Mouse (Mus musculus): ENCODE measurements at regions not wholly inside any gene's neighbourhood (a gene's known extent, or its start where the extent isn't known, plus 50 kb on each side); places are given as distances from the start of the nearest gene placed in this dataset.

- H3K4me3 ChIP-seq (ENCODE audit: low read depth, low read length) = no peak overlapping the region
- DNase-seq (ENCODE audit: low spot score) (no peak), ATAC-seq (replicated peaks; ENCODE audit: insufficient number of reproducible peaks, low FRiP score, low TSS enrichment, low read depth) (no peak)
- H3K4me2 ChIP-seq (ENCODE audit: low read depth, low read length) = no peak overlapping the region
- 80% methylated on average over 10 of the region's 10 CpGs for WGBS
- no peaks in the 10 kb centered on the region for H3K9me3 ChIP-seq (replicated peaks; ENCODE audit: control insufficient read depth, low read length)
- H3K4me1 ChIP-seq (ENCODE audit: control insufficient read depth, insufficient read depth, low read length) = no peaks in the 10 kb centered on the region
- H3K9ac ChIP-seq (replicated peaks; ENCODE audit: low read length) = no peak overlapping the region
- no peak overlapping the region for H3K27ac ChIP-seq (replicated peaks; ENCODE audit: low read depth, low read length)
- H3K27me3 ChIP-seq (ENCODE audit: control insufficient read depth, insufficient read depth, low read length) = no peaks in the 10 kb centered on the region
- no peaks in the 10 kb centered on the region for H3K36me3 ChIP-seq (replicated peaks; ENCODE audit: control insufficient read depth, insufficient read depth, low read depth, low read length)
Measured at GRCm38 (mm10) chr11:55974224-55974875, 66.5 kb downstream of the Nmur2 start.

GRCm38 (mm10) chr11:55966580-55966979 is 74.2 kb downstream of the Nmur2 start:
- Histone ChIP-seq H3K4me2 (ENCODE audit: low read depth, low read length) (no peak overlapping the region), H3K36me3 (replicated peaks; ENCODE audit: control insufficient read depth, insufficient read depth, low read depth, low read length) (no peaks in the 10 kb centered on the region), H3K27me3 (ENCODE audit: control insufficient read depth, insufficient read depth, low read length) (no peaks in the 10 kb centered on the region), H3K27ac (replicated peaks; ENCODE audit: low read depth, low read length) (no peak overlapping the region), H3K9ac (replicated peaks; ENCODE audit: low read length) (no peak overlapping the region), H3K4me3 (ENCODE audit: low read depth, low read length) (no peak overlapping the region), H3K4me1 (ENCODE audit: control insufficient read depth, insufficient read depth, low read length) (no peaks in the 10 kb centered on the region), H3K9me3 (replicated peaks; ENCODE audit: control insufficient read depth, low read length) (no peaks in the 10 kb centered on the region)
- no peak for DNase-seq (ENCODE audit: low spot score)
- no peak for ATAC-seq (replicated peaks; ENCODE audit: insufficient number of reproducible peaks, low FRiP score, low TSS enrichment, low read depth)

GRCm38 (mm10) chr11:55958372-55958771 is 82.4 kb downstream of the Nmur2 start:
- Histone ChIP-seq H3K4me2 (ENCODE audit: low read depth, low read length) (no peak overlapping the region), H3K27me3 (ENCODE audit: control insufficient read depth, insufficient read depth, low read length) (no peaks in the 10 kb centered on the region), H3K4me3 (ENCODE audit: low read depth, low read length) (no peak overlapping the region), H3K4me1 (ENCODE audit: control insufficient read depth, insufficient read depth, low read length) (no peaks in the 10 kb centered on the region), H3K9ac (replicated peaks; ENCODE audit: low read length) (no peak overlapping the region), H3K36me3 (replicated peaks; ENCODE audit: control insufficient read depth, insufficient read depth, low read depth, low read length) (no peaks in the 10 kb centered on the region), H3K27ac (replicated peaks; ENCODE audit: low read depth, low read length) (no peak overlapping the region), H3K9me3 (replicated peaks; ENCODE audit: control insufficient read depth, low read length) (no peaks in the 10 kb centered on the region)
- ATAC-seq (replicated peaks; ENCODE audit: insufficient number of reproducible peaks, low FRiP score, low TSS enrichment, low read depth) (no peak), DNase-seq (ENCODE audit: low spot score) (no peak)
- 30% methylated on average over 1 of the region's 1 CpGs for WGBS

- H3K4me3 ChIP-seq (ENCODE audit: low read depth, low read length) = no peak overlapping the region
- 65% methylated on average over 2 of the region's 2 CpGs for WGBS
- DNase-seq (ENCODE audit: low spot score) (no peak), ATAC-seq (replicated peaks; ENCODE audit: insufficient number of reproducible peaks, low FRiP score, low TSS enrichment, low read depth) (no peak)
- H3K27ac ChIP-seq (replicated peaks; ENCODE audit: low read depth, low read length) = no peak overlapping the region
- H3K36me3 ChIP-seq (replicated peaks; ENCODE audit: control insufficient read depth, insufficient read depth, low read depth, low read length) = no peaks in the 10 kb centered on the region
- no peak overlapping the region for H3K4me2 ChIP-seq (ENCODE audit: low read depth, low read length)
- no peaks in the 10 kb centered on the region for H3K9me3 ChIP-seq (replicated peaks; ENCODE audit: control insufficient read depth, low read length)
- H3K4me1 ChIP-seq (ENCODE audit: control insufficient read depth, insufficient read depth, low read length) = no peaks in the 10 kb centered on the region
- no peaks in the 10 kb centered on the region for H3K27me3 ChIP-seq (ENCODE audit: control insufficient read depth, insufficient read depth, low read length)
- no peak overlapping the region for H3K9ac ChIP-seq (replicated peaks; ENCODE audit: low read length)
Measured at GRCm38 (mm10) chr11:55957355-55957754, 83.5 kb downstream of the Nmur2 start.

GRCm38 (mm10) chr11:55953696-55954095 is 87.1 kb downstream of the Nmur2 start:
- Histone ChIP-seq H3K4me2 (ENCODE audit: low read depth, low read length) (no peak overlapping the region), H3K27me3 (ENCODE audit: control insufficient read depth, insufficient read depth, low read length) (no peaks in the 10 kb centered on the region), H3K27ac (replicated peaks; ENCODE audit: low read depth, low read length) (no peak overlapping the region), H3K4me1 (ENCODE audit: control insufficient read depth, insufficient read depth, low read length) (no peaks in the 10 kb centered on the region), H3K36me3 (replicated peaks; ENCODE audit: control insufficient read depth, insufficient read depth, low read depth, low read length) (no peaks in the 10 kb centered on the region), H3K9me3 (replicated peaks; ENCODE audit: control insufficient read depth, low read length) (no peaks in the 10 kb centered on the region), H3K9ac (replicated peaks; ENCODE audit: low read length) (no peak overlapping the region), H3K4me3 (ENCODE audit: low read depth, low read length) (no peak overlapping the region)
- peak; percentile 3 for DNase-seq (ENCODE audit: low spot score)
- WGBS = 6% methylated on average over 2 of the region's 2 CpGs
- ATAC-seq (replicated peaks; ENCODE audit: insufficient number of reproducible peaks, low FRiP score, low TSS enrichment, low read depth) = no peak

- 86% methylated on average over 3 of the region's 3 CpGs for WGBS
- no peaks in the 10 kb centered on the region for H3K27me3 ChIP-seq (ENCODE audit: control insufficient read depth, insufficient read depth, low read length)
- ATAC-seq (replicated peaks; ENCODE audit: insufficient number of reproducible peaks, low FRiP score, low TSS enrichment, low read depth) = no peak
Measured at GRCm38 (mm10) chr11:55949596-55949995, 91.2 kb downstream of the Nmur2 start.

GRCm38 (mm10) chr11:55946629-55947240 is 94.1 kb downstream of the Nmur2 start:
- ATAC-seq (replicated peaks; ENCODE audit: insufficient number of reproducible peaks, low FRiP score, low TSS enrichment, low read depth) (no peak), DNase-seq (ENCODE audit: low spot score) (no peak)
- Histone ChIP-seq H3K4me3 (ENCODE audit: low read depth, low read length) (no peak overlapping the region), H3K27me3 (ENCODE audit: control insufficient read depth, insufficient read depth, low read length) (no peaks in the 10 kb centered on the region), H3K9me3 (replicated peaks; ENCODE audit: control insufficient read depth, low read length) (no peaks in the 10 kb centered on the region), H3K4me1 (ENCODE audit: control insufficient read depth, insufficient read depth, low read length) (no peaks in the 10 kb centered on the region), H3K27ac (replicated peaks; ENCODE audit: low read depth, low read length) (no peak overlapping the region), H3K4me2 (ENCODE audit: low read depth, low read length) (no peak overlapping the region), H3K36me3 (replicated peaks; ENCODE audit: control insufficient read depth, insufficient read depth, low read depth, low read length) (no peaks in the 10 kb centered on the region), H3K9ac (replicated peaks; ENCODE audit: low read length) (no peak overlapping the region)
- 39% methylated on average over 9 of the region's 9 CpGs for WGBS

More at GRCm38 (mm10) chr11:55949596-55949995, 91.2 kb downstream of the Nmur2 start:
- Histone ChIP-seq H3K4me3 (ENCODE audit: low read depth, low read length) (no peak overlapping the region), H3K4me2 (ENCODE audit: low read depth, low read length) (no peak overlapping the region), H3K36me3 (replicated peaks; ENCODE audit: control insufficient read depth, insufficient read depth, low read depth, low read length) (no peaks in the 10 kb centered on the region), H3K9ac (replicated peaks; ENCODE audit: low read length) (no peak overlapping the region), H3K27ac (replicated peaks; ENCODE audit: low read depth, low read length) (no peak overlapping the region), H3K9me3 (replicated peaks; ENCODE audit: control insufficient read depth, low read length) (no peaks in the 10 kb centered on the region), H3K4me1 (ENCODE audit: control insufficient read depth, insufficient read depth, low read length) (no peaks in the 10 kb centered on the region)
- no peak for DNase-seq (ENCODE audit: low spot score)

- no peaks in the 10 kb centered on the region for H3K9me3 ChIP-seq (replicated peaks; ENCODE audit: control insufficient read depth, low read length)
- H3K27ac ChIP-seq (replicated peaks; ENCODE audit: low read depth, low read length) = no peak overlapping the region
- no peak overlapping the region for H3K9ac ChIP-seq (replicated peaks; ENCODE audit: low read length)
- H3K4me2 ChIP-seq (ENCODE audit: low read depth, low read length) = no peak overlapping the region
- no peak for DNase-seq (ENCODE audit: low spot score)
- WGBS = 58% methylated on average over 3 of the region's 3 CpGs
- no peaks in the 10 kb centered on the region for H3K4me1 ChIP-seq (ENCODE audit: control insufficient read depth, insufficient read depth, low read length)
- no peak overlapping the region for H3K4me3 ChIP-seq (ENCODE audit: low read depth, low read length)
- no peak for ATAC-seq (replicated peaks; ENCODE audit: insufficient number of reproducible peaks, low FRiP score, low TSS enrichment, low read depth)
- H3K36me3 ChIP-seq (replicated peaks; ENCODE audit: control insufficient read depth, insufficient read depth, low read depth, low read length) = no peaks in the 10 kb centered on the region
- H3K27me3 ChIP-seq (ENCODE audit: control insufficient read depth, insufficient read depth, low read length) = no peaks in the 10 kb centered on the region
Measured at GRCm38 (mm10) chr11:55946028-55946427, 94.8 kb downstream of the Nmur2 start.
